Mouse (Mus musculus): ENCODE measurements at regions not wholly inside any gene's neighbourhood (a gene's known extent, or its start where the extent isn't known, plus 50 kb on each side); places are given as distances from the start of the nearest gene placed in this dataset.

GRCm38 (mm10) chr6:117622946-117623345, 218.0 kb upstream of the Zfp637 start:
- no peak overlapping the region for H3K9ac ChIP-seq
- no peak for DNase-seq
- no peaks in the 10 kb centered on the region for H3K27me3 ChIP-seq (ENCODE audit: insufficient read depth, low read length)
- ATAC-seq (ENCODE audit: insufficient read depth): no peak
- no peaks in the 10 kb centered on the region for H3K9me3 ChIP-seq (ENCODE audit: low read depth, low read length)
- no peaks in the 10 kb centered on the region for H3K36me3 ChIP-seq (ENCODE audit: insufficient read depth)
- H3K27ac ChIP-seq (ENCODE audit: low read depth): no peak overlapping the region
- no peaks in the 10 kb centered on the region for H3K4me1 ChIP-seq (ENCODE audit: insufficient read depth)
- H3K4me2 ChIP-seq: no peak overlapping the region
- no peak for TF ChIP-seq CTCF (IDR thresholded peaks at IDR 0.05; ENCODE audit: low read depth)
- H3K4me3 ChIP-seq (ENCODE audit: low read depth, low read length): no peak overlapping the region

- no peaks in the 10 kb centered on the region for H3K27me3 ChIP-seq (ENCODE audit: insufficient read depth, low read length)
These were observed 215.3 kb upstream of the Zfp637 start for GRCm38 (mm10) chr6:117625716-117626115.

GRCm38 (mm10) chr6:117627461-117627860, 213.5 kb upstream of the Zfp637 start:
- H3K27me3 ChIP-seq (ENCODE audit: insufficient read depth, low read length): no peaks in the 10 kb centered on the region
- 78% methylated on average over 3 of the region's 3 CpGs for WGBS
- no peaks in the 10 kb centered on the region for H3K9me3 ChIP-seq (ENCODE audit: low read depth, low read length)
- no peak overlapping the region for H3K27ac ChIP-seq (ENCODE audit: low read depth)
- H3K4me1 ChIP-seq (ENCODE audit: insufficient read depth): no peaks in the 10 kb centered on the region
- no peaks in the 10 kb centered on the region for H3K36me3 ChIP-seq (ENCODE audit: insufficient read depth)
- H3K4me2 ChIP-seq: no peak overlapping the region
- no peak overlapping the region for H3K4me3 ChIP-seq (ENCODE audit: low read depth, low read length)
- no peak for DNase-seq
- ATAC-seq (ENCODE audit: insufficient read depth): no peak
- no peak for TF ChIP-seq CTCF (IDR thresholded peaks at IDR 0.05; ENCODE audit: low read depth)
- no peak overlapping the region for H3K9ac ChIP-seq

More at GRCm38 (mm10) chr6:117625716-117626115, 215.3 kb upstream of the Zfp637 start:
- DNase-seq: no peak
- no peak overlapping the region for H3K9ac ChIP-seq
- H3K27ac ChIP-seq (ENCODE audit: low read depth): no peak overlapping the region
- no peaks in the 10 kb centered on the region for H3K36me3 ChIP-seq (ENCODE audit: insufficient read depth)
- no peaks in the 10 kb centered on the region for H3K4me1 ChIP-seq (ENCODE audit: insufficient read depth)
- 65% methylated on average over 5 of the region's 5 CpGs for WGBS
- no peaks in the 10 kb centered on the region for H3K9me3 ChIP-seq (ENCODE audit: low read depth, low read length)
- H3K4me2 ChIP-seq: no peak overlapping the region
- no peak overlapping the region for H3K4me3 ChIP-seq (ENCODE audit: low read depth, low read length)
- no peak for ATAC-seq (ENCODE audit: insufficient read depth)
- TF ChIP-seq CTCF (IDR thresholded peaks at IDR 0.05; ENCODE audit: low read depth): no peak

- H3K4me3 ChIP-seq (ENCODE audit: low read depth, low read length): no peak overlapping the region
- peak; percentile 33 for DNase-seq
- H3K36me3 ChIP-seq (ENCODE audit: insufficient read depth): no peaks in the 10 kb centered on the region
- H3K27ac ChIP-seq (ENCODE audit: low read depth): no peak overlapping the region
- H3K9me3 ChIP-seq (ENCODE audit: low read depth, low read length): no peaks in the 10 kb centered on the region
- WGBS: 67% methylated on average over 8 of the region's 8 CpGs
- no peaks in the 10 kb centered on the region for H3K4me1 ChIP-seq (ENCODE audit: insufficient read depth)
- no peak overlapping the region for H3K4me2 ChIP-seq
- TF ChIP-seq CTCF (IDR thresholded peaks at IDR 0.05; ENCODE audit: low read depth): peak; percentile 16; the same call in 1 of the 2 replicates
- no peaks in the 10 kb centered on the region for H3K27me3 ChIP-seq (ENCODE audit: insufficient read depth, low read length)
- ATAC-seq (ENCODE audit: insufficient read depth): no peak
- no peak overlapping the region for H3K9ac ChIP-seq
These were observed 194.4 kb upstream of the Zfp637 start for GRCm38 (mm10) chr6:117646628-117647027.

GRCm38 (mm10) chr6:117650541-117650940, 190.4 kb upstream of the Zfp637 start:
- Histone ChIP-seq H3K27ac (ENCODE audit: low read depth) (no peak overlapping the region), H3K36me3 (ENCODE audit: insufficient read depth) (no peaks in the 10 kb centered on the region), H3K9ac (no peak overlapping the region), H3K9me3 (ENCODE audit: low read depth, low read length) (no peaks in the 10 kb centered on the region), H3K27me3 (ENCODE audit: insufficient read depth, low read length) (no peaks in the 10 kb centered on the region), H3K4me2 (no peak overlapping the region), H3K4me3 (ENCODE audit: low read depth, low read length) (no peak overlapping the region), H3K4me1 (ENCODE audit: insufficient read depth) (0 out of 2 replicates have a peak, but pooled peaks cover 6% of the 10 kb centered on the region)
- 76% methylated on average over 5 of the region's 5 CpGs for WGBS
- no peak for DNase-seq
- TF ChIP-seq CTCF (IDR thresholded peaks at IDR 0.05; ENCODE audit: low read depth): no peak
- ATAC-seq (ENCODE audit: insufficient read depth): no peak

GRCm38 (mm10) chr6:117651551-117651950, 189.4 kb upstream of the Zfp637 start:
- Histone ChIP-seq H3K4me1 (ENCODE audit: insufficient read depth) (0 out of 2 replicates have a peak, but pooled peaks cover 6% of the 10 kb centered on the region), H3K36me3 (ENCODE audit: insufficient read depth) (no peaks in the 10 kb centered on the region), H3K9ac (no peak overlapping the region), H3K9me3 (ENCODE audit: low read depth, low read length) (no peaks in the 10 kb centered on the region), H3K4me2 (no peak overlapping the region), H3K27me3 (ENCODE audit: insufficient read depth, low read length) (no peaks in the 10 kb centered on the region), H3K27ac (ENCODE audit: low read depth) (no peak overlapping the region), H3K4me3 (ENCODE audit: low read depth, low read length) (no peak overlapping the region)
- DNase-seq: no peak
- no peak for TF ChIP-seq CTCF (IDR thresholded peaks at IDR 0.05; ENCODE audit: low read depth)
- no peak for ATAC-seq (ENCODE audit: insufficient read depth)
- WGBS: 62% methylated on average over 4 of the region's 4 CpGs

- H3K9ac ChIP-seq: no peak overlapping the region
- H3K27ac ChIP-seq (ENCODE audit: low read depth): no peak overlapping the region
- no peaks in the 10 kb centered on the region for H3K9me3 ChIP-seq (ENCODE audit: low read depth, low read length)
- no peak for TF ChIP-seq CTCF (IDR thresholded peaks at IDR 0.05; ENCODE audit: low read depth)
- 0 out of 2 replicates have a peak, but pooled peaks cover 6% of the 10 kb centered on the region for H3K4me1 ChIP-seq (ENCODE audit: insufficient read depth)
- DNase-seq (no peak), ATAC-seq (ENCODE audit: insufficient read depth) (no peak)
- H3K4me3 ChIP-seq (ENCODE audit: low read depth, low read length): no peak overlapping the region
- no peak overlapping the region for H3K4me2 ChIP-seq
- WGBS: 29% methylated on average over 3 of the region's 3 CpGs
- no peaks in the 10 kb centered on the region for H3K36me3 ChIP-seq (ENCODE audit: insufficient read depth)
- no peaks in the 10 kb centered on the region for H3K27me3 ChIP-seq (ENCODE audit: insufficient read depth, low read length)
These were observed 189.0 kb upstream of the Zfp637 start for GRCm38 (mm10) chr6:117652012-117652411.

- peak; percentile 47; the same call in 1 of the 2 replicates for ATAC-seq (ENCODE audit: insufficient read depth)
- DNase-seq: peak; percentile 70
- Histone ChIP-seq H3K4me3 (ENCODE audit: low read depth, low read length) (no peak overlapping the region), H3K36me3 (ENCODE audit: insufficient read depth) (no peaks in the 10 kb centered on the region), H3K27ac (ENCODE audit: low read depth) (no peak overlapping the region), H3K9ac (no peak overlapping the region), H3K27me3 (ENCODE audit: insufficient read depth, low read length) (no peaks in the 10 kb centered on the region), H3K4me1 (ENCODE audit: insufficient read depth) (0 out of 2 replicates have a peak, but pooled peaks cover 6% of the 10 kb centered on the region), H3K4me2 (no peak overlapping the region), H3K9me3 (ENCODE audit: low read depth, low read length) (no peaks in the 10 kb centered on the region)
- TF ChIP-seq CTCF (IDR thresholded peaks at IDR 0.05; ENCODE audit: low read depth): no peak
- 52% methylated on average over 9 of the region's 9 CpGs for WGBS
These were observed 188.1 kb upstream of the Zfp637 start for GRCm38 (mm10) chr6:117652917-117653316.
